11 mouse cellular contexts compared by ENCODE assay signal in the genomic region with DNA sequence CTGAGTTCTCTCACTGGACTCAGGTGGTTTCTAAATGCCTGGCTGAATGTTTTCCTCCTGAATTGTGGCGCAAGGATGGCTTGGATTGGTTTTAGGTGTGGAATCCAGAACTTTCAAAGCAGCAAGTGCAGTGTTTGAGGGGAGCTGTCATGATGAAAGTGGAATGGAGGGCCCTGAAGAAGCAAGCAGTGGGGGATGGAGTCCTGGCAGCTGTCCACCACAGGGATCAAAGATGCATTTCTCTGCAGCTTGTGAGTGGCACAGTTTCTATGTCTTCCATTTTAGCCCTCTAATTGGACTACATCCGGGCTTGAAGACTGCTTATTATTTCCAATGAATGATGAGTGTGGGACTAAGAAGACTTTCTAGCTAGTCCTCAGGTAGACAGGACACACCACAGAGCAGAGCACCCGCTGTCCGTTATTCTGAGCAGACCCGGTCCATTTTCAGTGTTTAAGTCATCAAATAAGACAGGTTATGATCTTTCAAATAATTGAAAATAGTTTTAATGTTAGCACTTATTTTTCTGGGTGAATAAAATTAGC. TPM values are rescaled to one million over a fixed set of nuclear protein-coding genes. Genes with fewer than 3 reads are reported as not detected.
DNase-seq lines count a peak whose midpoint lies in the region; ATAC-seq and TF ChIP-seq lines count a peak whose summit lies in the region.
"Not testable (repeated sequence)": the region's sequence is repeated elsewhere in the genome, so short reads cannot be mapped to it uniquely, and the experiment has no call there.
"Had no signal": no experiment of that assay in that cellular context is flagged by ENCODE, and none has a peak within 500 bp of the region (broad histone marks: within the 10 kb centered on the region; RNA-seq: fewer than 3 reads in every experiment).

No protein-coding gene starts in this region.

- WGBS in forebrain, embryonic 11.5 days, result 71% methylated on average over 5 of the region's 5 CpGs
- 57% methylated on average over 5 of the region's 5 CpGs for WGBS in forebrain, embryonic 14.5 days
- 81% methylated on average over 5 of the region's 5 CpGs for WGBS in hindbrain, embryonic 16.5 days
- WGBS in midbrain, embryonic 13.5 days, result 85% methylated on average over 5 of the region's 5 CpGs
- WGBS in midbrain, embryonic 16.5 days, result 65% methylated on average over 5 of the region's 5 CpGs

- H3K4me1 ChIP-seq in forebrain, embryonic 11.5 days (replicated peaks; ENCODE audit: control insufficient read depth, insufficient read depth, low read length); forebrain, embryonic 14.5 days (ENCODE audit: control insufficient read depth, insufficient read depth, low read length); hindbrain, embryonic 16.5 days (ENCODE audit: control insufficient read depth, insufficient read depth, low read depth, low read length); midbrain, embryonic 13.5 days (replicated peaks); midbrain, embryonic 16.5 days (ENCODE audit: control insufficient read depth, insufficient read depth, low read length): not testable (repeated sequence)

- not testable (repeated sequence) for H3K27me3 ChIP-seq in forebrain, embryonic 11.5 days (ENCODE audit: control insufficient read depth, insufficient read depth, low read length); forebrain, embryonic 14.5 days (replicated peaks; ENCODE audit: control insufficient read depth, insufficient read depth, low read length); hindbrain, embryonic 16.5 days (replicated peaks; ENCODE audit: control insufficient read depth, insufficient read depth, low read length); midbrain, embryonic 13.5 days; midbrain, embryonic 16.5 days (ENCODE audit: control insufficient read depth, insufficient read depth, low read depth, low read length)

- H3K4me3 ChIP-seq in forebrain, embryonic 11.5 days (ENCODE audit: low read depth, low read length); forebrain, embryonic 14.5 days (ENCODE audit: low read depth, low read length); hindbrain, embryonic 16.5 days (ENCODE audit: low read length); midbrain, embryonic 13.5 days (replicated peaks); midbrain, embryonic 16.5 days (ENCODE audit: low read depth, low read length): not testable (repeated sequence)

- not testable (repeated sequence) for H3K4me2 ChIP-seq in forebrain, embryonic 11.5 days (ENCODE audit: low read depth, low read length, severe bottlenecking); forebrain, embryonic 14.5 days (ENCODE audit: low read length); hindbrain, embryonic 16.5 days (ENCODE audit: low read length); midbrain, embryonic 13.5 days (replicated peaks); midbrain, embryonic 16.5 days (ENCODE audit: low read length)

- TF ChIP-seq CTCF in brain, embryonic 14.5 days (IDR thresholded peaks at IDR 0.05; ENCODE audit: borderline replicate concordance, extremely low read depth, insufficient read depth, insufficient read length), result not testable (repeated sequence)

- 0 out of 2 replicates have a peak, but pooled peaks have one; percentile 53 for ATAC-seq in forebrain, embryonic 11.5 days (replicated peaks; ENCODE audit: low FRiP score)
- ATAC-seq in forebrain, embryonic 14.5 days, result peak; percentile 63; the same call in 1 of the 2 replicates
- ATAC-seq in hindbrain, embryonic 16.5 days, result 0 out of 2 replicates have a peak, but pooled peaks have one; percentile 27
- ATAC-seq in midbrain, embryonic 13.5 days, result peak; percentile 48; the same call in 1 of the 2 replicates
- ATAC-seq in midbrain, embryonic 16.5 days, result peak; percentile 39; the same call in 1 of the 2 replicates

- not testable (repeated sequence) for H3K27ac ChIP-seq in forebrain, embryonic 11.5 days (ENCODE audit: low read depth, low read length); forebrain, embryonic 14.5 days (ENCODE audit: low read depth, low read length); hindbrain, embryonic 16.5 days (ENCODE audit: low read depth, low read length); midbrain, embryonic 13.5 days; midbrain, embryonic 16.5 days (ENCODE audit: low read length)

- H3K9ac ChIP-seq in forebrain, embryonic 11.5 days (ENCODE audit: low read length); forebrain, embryonic 14.5 days (ENCODE audit: low read length); hindbrain, embryonic 16.5 days (ENCODE audit: low read depth, low read length); midbrain, embryonic 13.5 days (replicated peaks); midbrain, embryonic 16.5 days (ENCODE audit: low read depth, low read length): not testable (repeated sequence)

- H3K9me3 ChIP-seq in forebrain, embryonic 11.5 days (ENCODE audit: control insufficient read depth, low read length); forebrain, embryonic 14.5 days (replicated peaks; ENCODE audit: control insufficient read depth, low read length); hindbrain, embryonic 16.5 days (ENCODE audit: control insufficient read depth, low read length); midbrain, embryonic 13.5 days; midbrain, embryonic 16.5 days (replicated peaks; ENCODE audit: control insufficient read depth, low read length, poor library complexity, severe bottlenecking): not testable (repeated sequence)

- DNase-seq in brain, embryonic 14.5 days (ENCODE audit: low read depth), result peak; percentile 62
- not testable (repeated sequence) for DNase-seq in forebrain, embryonic 11.5 days (ENCODE audit: low spot score)
- DNase-seq in forebrain, embryonic 14.5 days (ENCODE audit: low spot score), result peak; percentile 32
- DNase-seq in kidney, postnatal 10 days, result peak; percentile 8
- peak; percentile 64 for DNase-seq in retina, postnatal 1 day

- not testable (repeated sequence) for H3K36me3 ChIP-seq in forebrain, embryonic 11.5 days (ENCODE audit: control insufficient read depth, insufficient read depth, low read length); forebrain, embryonic 14.5 days (ENCODE audit: control insufficient read depth, insufficient read depth, low read length); hindbrain, embryonic 16.5 days (ENCODE audit: control insufficient read depth, insufficient read depth, low read length); midbrain, embryonic 13.5 days; midbrain, embryonic 16.5 days (ENCODE audit: control insufficient read depth, insufficient read depth, low read length)

- not testable (repeated sequence) for TF ChIP-seq POLR2A in brain, embryonic 14.5 days (IDR thresholded peaks at IDR 0.05; ENCODE audit: borderline replicate concordance, extremely low read depth, insufficient read depth, insufficient read length, poor library complexity, severe bottlenecking)

RNA-seq across cellular contexts. Expression of a gene that starts 35.5 kb away (rescaled TPM):
- 7.3 and 7.6 TPM in 2 replicates for polyA plus RNA-seq in brain, embryonic 14.5 days (2012; rRNA removed)
- polyA plus RNA-seq in forebrain, embryonic 11.5 days (2014; fragmentation: Nextera tagmentation; extraction: Ambion mirVana), result 1.2 and 1.6 TPM in 2 replicates
- 3.5 and 4.4 TPM in 2 replicates for polyA plus RNA-seq in forebrain, embryonic 14.5 days (2014; fragmentation: Nextera tagmentation; extraction: Ambion mirVana)
- 7.5 and 8.1 TPM in 2 replicates for polyA plus RNA-seq in hindbrain, embryonic 16.5 days (2015; fragmentation: Nextera tagmentation; extraction: Ambion mirVana)
- 3.3 and 4.1 TPM in 2 replicates for polyA plus RNA-seq in midbrain, embryonic 13.5 days (2015; fragmentation: Nextera tagmentation; extraction: Ambion mirVana)
- polyA plus RNA-seq in midbrain, embryonic 16.5 days (2015; fragmentation: Nextera tagmentation; extraction: Ambion mirVana), result 8.5 and 10.2 TPM in 2 replicates
- polyA plus RNA-seq: activated CD4-positive, CD25-positive, alpha-beta regulatory T cell, adult 4 months; CD4-positive, CD25-positive, alpha-beta regulatory T cell, adult 4 months; G1E had no signal
